Mouse (Mus musculus) embryonic fibroblast, embryonic 13.5 days (primary cell): ENCODE measurements around the gene Ace3.

ENCODE experiments used
- CTCF ChIP-seq: IDR thresholded peaks from 2 replicates; pipeline ENCODE4 v1.5.1; 2011; ENCODE audit warnings: mild to moderate bottlenecking, control low read depth, low read length, moderate library complexity, borderline replicate concordance; ENCODE audit not compliant: insufficient read depth
- POLR2A ChIP-seq: IDR thresholded peaks from 2 replicates; pipeline ENCODE4 v1.6.1; 2011; ENCODE audit warnings: low read depth, mild to moderate bottlenecking, control low read depth, low read length, moderate library complexity

GRCm38 (mm10) chr11:105994375-105994774 lies at the start of gene Ace3:
- TF ChIP-seq POLR2A = no peak
- no peak for TF ChIP-seq CTCF
